Mouse (Mus musculus) heart, postnatal 25 days (tissue): ENCODE measurements around the gene Rnf130. TPM values are rescaled to one million over a fixed set of nuclear protein-coding genes. Genes with fewer than 3 reads are reported as not detected.

Source experiments
- DNase-seq: peaks from one replicate; pipeline ENCODE4 v3.0.0; 2022; ENCODE audit warnings: low spot score
- intact Hi-C: fragments of 180-260 bp; cut with DNase I; formaldehyde crosslinking; loops from one replicate; pipeline ENCODE4 v1.15.1; 2025
- total RNA-seq, 2 experiments: library from RNA; stranded (reverse); gene quantifications; 2 replicates each; pipeline ENCODE4 v1.2.3; 2021

Gene Rnf130
- total RNA-seq, 2 experiments from 2014 or later = 48.6 to 50.6 TPM

- DNase-seq = no peak
- intact Hi-C loops = no loop called here
Observed at GRCm38 (mm10) chr11:50018848-50019247, 6.3 kb upstream of the Rnf130 start.

DNA sequence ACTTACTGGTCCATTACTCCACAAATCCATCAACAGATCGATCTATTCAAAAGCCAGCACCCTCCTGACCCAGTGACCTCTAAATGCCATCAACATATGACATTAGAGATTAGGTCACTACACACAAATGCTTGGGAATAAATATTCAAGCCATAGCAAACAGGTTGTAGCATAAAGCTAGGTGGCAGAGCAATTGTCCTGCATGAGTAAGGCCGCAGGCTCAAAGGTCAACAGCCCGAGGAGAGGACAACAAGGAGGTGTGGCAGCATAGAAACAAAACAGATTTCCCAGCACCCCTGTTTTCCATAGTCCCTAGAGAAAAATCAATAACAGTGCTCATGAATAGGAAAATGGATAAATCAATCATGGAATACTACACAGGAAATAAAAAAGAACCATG lies 3.1 kb upstream of the Rnf130 start:
- DNase-seq = no peak
- intact Hi-C loops = no loop called here

GRCm38 (mm10) chr11:50024445-50024832 lies 707 bp upstream of the Rnf130 start:
- intact Hi-C loops = no loop called here
- DNase-seq = no peak

GRCm38 (mm10) chr11:50025721-50026520 lies 775 bp downstream of the Rnf130 start:
- intact Hi-C loops = loop anchor here (5.0 kb wide), 4 partner anchors 36 to 201 kb away; partner anchors contain the start of gene Tbc1d9b
- no peak for DNase-seq

- intact Hi-C loops = loop anchor here (5.0 kb wide), 4 partner anchors 36 to 201 kb away; partner anchors contain the start of gene Tbc1d9b
- DNase-seq = no peak
Observed at GRCm38 (mm10) chr11:50026521-50027090, 1.5 kb downstream of the Rnf130 start.

GRCm38 (mm10) chr11:50028416-50028815 lies 3.3 kb downstream of the Rnf130 start:
- intact Hi-C loops = loop anchor here (5.0 kb wide), 4 partner anchors 34 to 199 kb away; partner anchors contain the start of gene Tbc1d9b
- DNase-seq = no peak

GRCm38 (mm10) chr11:50034155-50034554 lies 9.0 kb downstream of the Rnf130 start:
- intact Hi-C loops = no loop called here

DNA sequence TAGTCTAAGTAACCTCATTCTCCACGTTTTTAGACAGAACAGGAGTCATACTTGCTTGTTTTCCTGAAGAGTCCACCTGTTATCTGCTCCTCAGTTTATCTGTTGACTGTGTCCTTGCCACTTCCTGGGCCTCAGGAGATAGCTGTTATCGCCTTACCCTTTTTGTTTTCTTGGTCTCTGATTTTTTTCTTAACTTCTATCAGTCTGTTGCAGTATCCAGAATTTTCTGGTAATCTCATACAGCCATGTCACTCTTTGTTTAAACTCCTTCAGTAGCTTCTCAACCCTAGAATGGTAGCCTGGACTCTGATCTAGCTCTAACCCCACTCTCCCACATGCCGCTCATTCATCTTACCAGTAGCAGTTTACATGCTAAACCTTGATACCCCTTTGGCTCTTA lies 10.6 kb downstream of the Rnf130 start:
- DNase-seq = no peak
- intact Hi-C loops = no loop called here

More at GRCm38 (mm10) chr11:50034155-50034554, 9.0 kb downstream of the Rnf130 start:
- DNase-seq = no peak

- intact Hi-C loops = no loop called here
- DNase-seq = no peak
Observed at GRCm38 (mm10) chr11:50036781-50037460, 11.8 kb downstream of the Rnf130 start.

DNA sequence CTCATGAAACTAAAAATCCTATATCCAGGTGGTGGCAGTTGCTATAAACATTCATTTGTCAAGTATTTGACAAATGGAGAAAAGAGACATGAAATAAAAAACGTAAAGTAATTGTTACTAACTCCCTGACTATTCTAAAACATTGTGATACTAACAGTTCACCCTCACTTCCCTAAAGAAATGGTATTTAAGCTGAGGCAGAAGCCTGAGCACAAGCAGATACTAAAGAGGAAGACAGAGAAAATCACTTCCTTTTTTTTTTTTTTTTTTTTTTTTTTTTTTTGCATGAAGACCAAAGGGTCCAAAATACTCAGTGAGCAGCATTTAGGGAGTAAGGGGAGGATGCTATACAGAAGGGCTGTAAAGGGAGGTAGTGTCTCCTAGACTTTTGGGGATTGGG lies 13.6 kb downstream of the Rnf130 start:
- DNase-seq = no peak
- intact Hi-C loops = no loop called here

DNA sequence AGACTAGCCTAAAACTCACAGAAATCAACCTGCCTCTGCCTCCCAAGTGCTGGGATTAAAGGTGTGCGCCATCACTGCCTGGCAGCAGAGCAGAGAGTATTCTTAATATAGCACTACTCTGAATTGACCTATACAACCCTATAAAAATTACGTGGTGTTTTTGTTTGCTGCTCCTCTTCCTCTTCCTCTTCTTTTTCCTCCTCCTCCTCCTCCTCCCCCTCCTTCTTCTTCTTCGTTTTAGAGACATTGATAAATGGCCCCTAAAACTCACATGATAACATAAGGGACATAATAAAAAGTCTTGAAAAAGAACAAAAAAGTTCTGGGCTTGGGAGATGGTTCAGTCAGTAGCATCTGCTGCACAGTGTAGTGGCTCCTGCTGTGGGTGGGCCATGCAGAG lies 16.0 kb downstream of the Rnf130 start:
- no peak for DNase-seq
- intact Hi-C loops = no loop called here

DNA sequence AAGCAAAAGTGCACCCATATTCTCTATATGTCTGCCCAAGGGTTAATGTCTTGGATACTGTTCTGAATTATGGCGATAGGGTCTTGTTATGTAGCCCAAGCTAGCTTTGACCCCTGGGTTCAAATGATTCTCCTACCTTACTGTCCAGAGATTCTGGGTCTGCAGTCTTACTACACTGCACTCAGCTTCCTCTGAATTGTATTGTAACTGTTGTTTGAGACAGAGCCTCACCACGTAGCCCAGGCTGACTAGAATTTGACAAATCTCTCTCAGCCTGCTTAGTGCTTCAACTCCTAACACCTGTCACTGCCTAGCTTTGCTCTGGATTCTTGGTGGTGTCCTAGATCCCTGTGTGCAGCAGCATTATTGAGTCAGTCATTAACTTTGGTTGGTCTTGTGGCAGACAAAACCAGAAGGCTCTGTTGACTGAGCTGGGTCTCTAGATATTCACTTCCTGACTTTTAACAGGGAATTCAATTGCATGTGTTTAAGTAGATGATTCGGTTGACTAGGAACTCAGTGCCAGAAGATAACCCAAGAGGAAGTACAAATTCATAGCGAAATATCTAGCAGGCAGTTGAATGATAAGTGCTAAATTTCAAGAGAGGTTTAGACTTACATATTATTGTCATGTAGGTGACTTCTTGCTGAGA lies 17.3 kb downstream of the Rnf130 start:
- intact Hi-C loops = no loop called here
- DNase-seq = no peak

DNA sequence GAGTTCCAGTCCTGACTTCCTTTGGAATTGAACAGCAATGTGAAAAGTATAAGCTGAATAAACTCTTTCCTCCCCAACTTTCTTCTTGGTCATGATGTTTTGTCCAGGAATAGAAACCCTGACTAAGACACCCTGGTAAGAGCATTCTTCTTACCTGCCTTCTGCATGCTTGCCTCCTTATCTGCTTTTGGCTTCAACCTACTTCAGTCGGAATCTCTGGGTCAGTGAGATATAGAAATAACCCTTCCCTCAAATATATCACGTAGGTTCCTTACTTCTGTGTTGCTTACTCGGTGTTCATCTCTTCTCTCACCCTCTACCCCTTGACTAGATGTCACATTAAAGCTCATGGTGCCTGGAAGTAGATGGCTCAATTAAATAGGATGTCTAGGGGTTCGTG lies 19.3 kb downstream of the Rnf130 start:
- intact Hi-C loops = no loop called here
- DNase-seq = no peak

DNA sequence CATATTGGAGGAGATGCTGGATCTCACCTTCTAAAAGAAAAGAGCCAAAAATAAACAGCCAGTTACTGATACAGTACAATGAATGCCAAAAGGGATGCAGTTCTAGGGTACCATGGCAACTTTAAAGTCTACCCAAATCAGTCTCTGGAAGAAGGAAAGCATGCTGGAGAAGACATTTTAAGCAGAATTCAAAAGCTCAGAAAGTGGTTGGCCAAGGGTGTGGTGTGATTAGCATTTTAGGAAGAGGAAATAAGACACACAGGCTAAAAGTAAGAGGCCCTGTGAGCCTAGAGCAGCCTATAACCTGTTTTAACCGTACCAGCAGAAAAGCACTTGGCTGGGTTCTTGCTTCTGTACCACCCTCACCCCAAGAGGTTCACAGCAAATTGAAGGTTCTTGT lies 22.5 kb downstream of the Rnf130 start:
- intact Hi-C loops = no loop called here
- DNase-seq = no peak

DNA sequence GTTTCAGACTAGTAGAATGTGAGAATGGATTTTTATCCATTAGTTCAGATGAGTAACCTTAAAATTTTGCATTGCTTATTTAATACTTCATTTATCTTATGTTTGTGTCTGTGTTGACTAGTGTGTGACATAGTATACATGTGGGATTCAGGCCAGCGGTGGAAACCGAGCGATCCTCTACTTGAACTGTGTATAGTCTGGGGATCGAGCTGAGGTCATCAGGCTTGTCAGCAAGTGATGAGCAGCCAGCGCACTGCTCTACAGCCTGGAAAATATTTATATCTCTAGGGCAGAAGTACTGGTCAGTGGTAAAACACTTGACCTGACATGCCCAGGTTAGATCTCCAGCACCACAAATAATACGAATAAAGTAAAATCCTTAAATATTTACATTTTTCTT lies 23.0 kb downstream of the Rnf130 start:
- intact Hi-C loops = no loop called here
- DNase-seq = no peak

- intact Hi-C loops = no loop called here
- no peak for DNase-seq
Observed at GRCm38 (mm10) chr11:50050392-50050791, 25.2 kb downstream of the Rnf130 start.

GRCm38 (mm10) chr11:50057713-50058112 lies 32.6 kb downstream of the Rnf130 start:
- intact Hi-C loops = no loop called here
- DNase-seq = no peak

GRCm38 (mm10) chr11:50058277-50058676 lies 33.1 kb downstream of the Rnf130 start:
- intact Hi-C loops = no loop called here
- no peak for DNase-seq

DNA sequence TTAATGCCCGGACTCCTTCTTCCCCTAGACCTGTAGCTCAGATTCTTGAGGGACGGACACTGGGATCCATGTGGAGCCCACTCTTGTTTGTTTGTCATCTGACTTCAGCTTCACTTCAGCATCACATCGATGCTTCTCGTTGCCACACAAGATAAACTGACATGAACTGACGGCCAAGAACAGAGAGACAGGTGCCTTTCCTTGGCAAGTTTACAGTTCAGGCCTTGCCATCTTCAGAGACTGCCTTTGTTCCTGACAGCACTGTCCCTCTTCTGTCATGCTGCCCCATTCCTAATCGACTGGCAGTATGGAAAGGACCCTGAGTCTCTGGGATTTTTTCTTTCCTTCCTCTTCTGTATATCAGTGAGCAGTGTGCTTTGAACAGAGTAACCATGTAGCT lies 33.9 kb downstream of the Rnf130 start:
- intact Hi-C loops = no loop called here

DNA sequence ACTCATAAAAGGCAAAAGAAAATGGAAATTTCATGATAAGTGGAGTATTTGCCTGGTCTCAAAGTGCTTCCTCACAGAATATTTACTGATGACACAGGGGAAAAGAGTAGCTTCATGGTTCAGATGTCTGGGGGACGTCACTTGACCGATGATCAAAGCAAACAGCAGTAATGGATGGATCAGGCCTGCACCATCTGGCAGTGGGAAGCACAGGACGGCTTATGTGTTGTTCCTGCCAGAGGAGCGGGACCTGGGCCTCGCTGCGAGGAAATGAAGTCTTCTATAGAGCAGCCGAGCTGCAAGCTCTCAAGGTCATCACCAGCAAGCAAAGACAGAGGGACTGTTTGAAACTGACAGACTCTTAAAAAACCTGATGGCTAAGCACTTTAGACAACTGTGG lies 37.0 kb downstream of the Rnf130 start:
- intact Hi-C loops = loop anchor here (5.0 kb wide), 1 partner anchor 35 kb away; the partner anchor contains the start of gene Rnf130
- DNase-seq = no peak

More for the DNA sequence above, 33.9 kb downstream of the Rnf130 start:
- no peak for DNase-seq
